Mouse (Mus musculus) megakaryocyte, embryonic 14.5 days (primary cell): ENCODE measurements at regions not wholly inside any gene's neighbourhood (a gene's known extent, or its start where the extent isn't known, plus 50 kb on each side); places are given as distances from the start of the nearest gene placed in this dataset.

Experiments used
- H3K27me3 ChIP-seq: replicated peaks from 2 replicates; pipeline ENCODE3; 2012; ENCODE audit warnings: inconsistent platforms
- H3K36me3 ChIP-seq: replicated peaks from 2 replicates; pipeline ENCODE3; 2012; ENCODE audit warnings: low read length, inconsistent platforms, mixed read lengths
- H3K4me1 ChIP-seq: 2 replicates; pipeline ENCODE4 v1.6.1; 2012; ENCODE audit warnings: inconsistent platforms
- H3K4me3 ChIP-seq: replicated peaks from 2 replicates; pipeline ENCODE3; 2012; ENCODE audit warnings: moderate library complexity, mild to moderate bottlenecking, inconsistent platforms
- H3K9me3 ChIP-seq: 2 replicates; pipeline ENCODE4 v1.6.1; 2012; ENCODE audit warnings: inconsistent platforms
- FLI1 ChIP-seq: IDR thresholded peaks from 2 replicates; pipeline ENCODE4 v1.6.1; 2012; ENCODE audit warnings: low read length, inconsistent platforms, mixed read lengths
- GATA1 ChIP-seq: IDR thresholded peaks from 3 replicates; pipeline ENCODE4 v1.6.1; 2012; ENCODE audit warnings: mixed read lengths, low read length, inconsistent platforms, borderline replicate concordance

GRCm38 (mm10) chr12:28331843-28332242 is 220.4 kb downstream of the Dcdc2c start:
- no peaks in the 10 kb centered on the region for H3K27me3 ChIP-seq
- 0 out of 2 replicates have a peak, but pooled peaks cover 4% of the 10 kb centered on the region for H3K9me3 ChIP-seq
- H3K4me3 ChIP-seq: no peak overlapping the region
- H3K36me3 ChIP-seq: no peaks in the 10 kb centered on the region
- TF ChIP-seq FLI1 (no peak), GATA1 (no peak)
- no peaks in the 10 kb centered on the region for H3K4me1 ChIP-seq

- no peaks in the 10 kb centered on the region for H3K27me3 ChIP-seq
- TF ChIP-seq FLI1: no peak
- no peak for TF ChIP-seq GATA1
- H3K9me3 ChIP-seq: peaks cover 6% of the 10 kb centered on the region; the same call in 1 of the 2 replicates
- no peaks in the 10 kb centered on the region for H3K4me1 ChIP-seq
- no peaks in the 10 kb centered on the region for H3K36me3 ChIP-seq
- H3K4me3 ChIP-seq: no peak overlapping the region
These were observed 228.5 kb downstream of the Dcdc2c start for GRCm38 (mm10) chr12:28323659-28324058.

GRCm38 (mm10) chr12:28309226-28309625 is 243.0 kb downstream of the Dcdc2c start:
- Histone ChIP-seq H3K36me3 (no peaks in the 10 kb centered on the region), H3K27me3 (no peaks in the 10 kb centered on the region), H3K4me1 (no peaks in the 10 kb centered on the region), H3K9me3 (no peaks in the 10 kb centered on the region), H3K4me3 (no peak overlapping the region)
- no peak for TF ChIP-seq GATA1
- TF ChIP-seq FLI1: no peak

- no peak overlapping the region for H3K4me3 ChIP-seq
- H3K27me3 ChIP-seq: no peaks in the 10 kb centered on the region
- peaks cover 8% of the 10 kb centered on the region; the same call in 1 of the 2 replicates for H3K9me3 ChIP-seq
- TF ChIP-seq GATA1: no peak
- no peak for TF ChIP-seq FLI1
- no peaks in the 10 kb centered on the region for H3K36me3 ChIP-seq
- H3K4me1 ChIP-seq: no peaks in the 10 kb centered on the region
These were observed 250.1 kb downstream of the Dcdc2c start for GRCm38 (mm10) chr12:28302038-28302581.

GRCm38 (mm10) chr12:28288376-28288896 is 263.8 kb downstream of the Dcdc2c start:
- no peaks in the 10 kb centered on the region for H3K9me3 ChIP-seq
- TF ChIP-seq GATA1 (no peak), FLI1 (no peak)
- no peaks in the 10 kb centered on the region for H3K36me3 ChIP-seq
- H3K4me3 ChIP-seq: no peak overlapping the region
- H3K4me1 ChIP-seq: no peaks in the 10 kb centered on the region
- no peaks in the 10 kb centered on the region for H3K27me3 ChIP-seq

- no peaks in the 10 kb centered on the region for H3K27me3 ChIP-seq
- H3K9me3 ChIP-seq: peaks cover 20% of the 10 kb centered on the region
- H3K4me1 ChIP-seq: no peaks in the 10 kb centered on the region
- no peak overlapping the region for H3K4me3 ChIP-seq
- TF ChIP-seq FLI1 (no peak), GATA1 (no peak)
- no peaks in the 10 kb centered on the region for H3K36me3 ChIP-seq
These were observed 296.7 kb downstream of the Dcdc2c start for GRCm38 (mm10) chr12:28255524-28255923.

- H3K9me3 ChIP-seq: 0 out of 2 replicates have a peak, but pooled peaks cover 12% of the 10 kb centered on the region
- no peak overlapping the region for H3K4me3 ChIP-seq
- no peaks in the 10 kb centered on the region for H3K4me1 ChIP-seq
- no peaks in the 10 kb centered on the region for H3K36me3 ChIP-seq
- TF ChIP-seq FLI1 (no peak), GATA1 (no peak)
- H3K27me3 ChIP-seq: no peaks in the 10 kb centered on the region
These were observed 301.7 kb downstream of the Dcdc2c start for GRCm38 (mm10) chr12:28250526-28250925.

- Histone ChIP-seq H3K9me3 (0 out of 2 replicates have a peak, but pooled peaks cover 9% of the 10 kb centered on the region), H3K36me3 (no peaks in the 10 kb centered on the region), H3K27me3 (no peaks in the 10 kb centered on the region), H3K4me1 (no peaks in the 10 kb centered on the region), H3K4me3 (no peak overlapping the region)
- TF ChIP-seq FLI1: no peak
- no peak for TF ChIP-seq GATA1
These were observed 303.4 kb downstream of the Dcdc2c start for GRCm38 (mm10) chr12:28248749-28249148.

- H3K4me1 ChIP-seq: no peaks in the 10 kb centered on the region
- H3K36me3 ChIP-seq: no peaks in the 10 kb centered on the region
- H3K9me3 ChIP-seq: 0 out of 2 replicates have a peak, but pooled peaks cover 9% of the 10 kb centered on the region
- no peak for TF ChIP-seq GATA1
- no peak for TF ChIP-seq FLI1
- H3K27me3 ChIP-seq: no peaks in the 10 kb centered on the region
- no peak overlapping the region for H3K4me3 ChIP-seq
These were observed 303.9 kb downstream of the Dcdc2c start for GRCm38 (mm10) chr12:28248287-28248686.

GRCm38 (mm10) chr12:28238016-28238415 is 314.2 kb downstream of the Dcdc2c start:
- Histone ChIP-seq H3K36me3 (no peaks in the 10 kb centered on the region), H3K27me3 (no peaks in the 10 kb centered on the region), H3K9me3 (peaks cover 4% of the 10 kb centered on the region; the same call in 1 of the 2 replicates), H3K4me3 (no peak overlapping the region), H3K4me1 (no peaks in the 10 kb centered on the region)
- TF ChIP-seq GATA1: no peak
- TF ChIP-seq FLI1: no peak

- Histone ChIP-seq H3K4me1 (no peaks in the 10 kb centered on the region), H3K36me3 (no peaks in the 10 kb centered on the region), H3K4me3 (no peak overlapping the region), H3K9me3 (peaks cover 8% of the 10 kb centered on the region), H3K27me3 (no peaks in the 10 kb centered on the region)
- no peak for TF ChIP-seq FLI1
- no peak for TF ChIP-seq GATA1
These were observed 315.2 kb downstream of the Dcdc2c start for GRCm38 (mm10) chr12:28237041-28237440.
